Mouse (Mus musculus) MEL (cell line): ENCODE results near the gene Styk1.

Experiments
- CTCF ChIP-seq, 3 experiments: IDR thresholded peaks in 2 of 3; conservative IDR thresholded peaks in 1 of 3; 2 replicates each; pipeline ENCODE4 v1.5.1; 2011 to 2012; ENCODE audit warnings: low read length in 3 of 3, low read depth in 2 of 3, mild to moderate bottlenecking in 2 of 3, improper control_type of control experiment in 1 of 3, inconsistent platforms in 1 of 3, mixed read lengths in 1 of 3, moderate library complexity in 1 of 3; ENCODE audit not compliant: control insufficient read depth in 1 of 3, insufficient read depth in 1 of 3, poor library complexity in 1 of 3, severe bottlenecking in 1 of 3
- HCFC1 ChIP-seq: IDR thresholded peaks from 2 replicates; pipeline ENCODE4 v1.6.1; 2012; ENCODE audit warnings: low read depth, mild to moderate bottlenecking, inconsistent platforms, low read length, improper control_type of control experiment, moderate library complexity
- KAT2A ChIP-seq: conservative IDR thresholded peaks from 2 replicates; pipeline ENCODE4 v1.6.1; 2012; ENCODE audit warnings: low read depth, low read length, improper control_type of control experiment, inconsistent platforms
- MAZ ChIP-seq: IDR thresholded peaks from 2 replicates; pipeline ENCODE4 v1.6.1; 2012; ENCODE audit warnings: low read depth, mild to moderate bottlenecking, inconsistent platforms, low read length, improper control_type of control experiment
- MYB ChIP-seq: IDR thresholded peaks from 2 replicates; pipeline ENCODE4 v1.6.1; 2011; ENCODE audit warnings: mild to moderate bottlenecking, low read depth, low read length, improper control_type of control experiment

DNA sequence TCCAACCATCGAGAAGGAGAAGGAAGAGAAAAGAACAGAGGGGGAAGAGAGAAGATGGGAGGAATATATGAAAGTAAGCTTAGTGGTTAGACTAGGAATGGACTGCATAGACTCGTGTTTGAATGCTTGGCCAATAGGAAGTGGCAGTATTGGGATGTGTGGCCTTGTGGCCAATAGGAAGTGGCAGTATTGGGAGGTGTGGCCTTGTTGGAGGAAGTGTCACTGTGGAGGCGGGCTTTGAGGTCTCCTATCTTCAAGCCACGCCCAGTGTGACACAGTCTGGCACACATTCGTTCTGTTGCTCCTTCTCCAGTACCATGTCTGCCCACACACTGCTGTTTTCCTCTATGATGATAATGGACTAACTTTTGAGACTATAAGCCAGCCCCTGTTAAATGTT lies 7.3 kb upstream of the Styk1 start:
- TF ChIP-seq MAZ: no peak
- 0 out of 2 replicates have a peak, but pooled peaks have one; percentile 53 for TF ChIP-seq HCFC1
- TF ChIP-seq KAT2A: no peak; the same call in 1 of the 2 replicates
- TF ChIP-seq MYB: no peak
- no peak for TF ChIP-seq CTCF (IDR thresholded peaks at IDR 0.05 in 2 of 3, conservative IDR thresholded peaks at IDR 0.05 in 1 of 3; ENCODE audit: control insufficient read depth in 1 of 3, insufficient read depth in 1 of 3, low read depth in 2 of 3, low read length in 3 of 3, poor library complexity in 1 of 3, severe bottlenecking in 1 of 3)
